Mouse (Mus musculus): ENCODE results near the gene Gpr137c. TPM values are rescaled to one million over a fixed set of nuclear protein-coding genes. Genes with fewer than 3 reads are reported as not detected.

Gene Gpr137c
- polyA plus RNA-seq, 1 experiment from 2014 or later: 7.6 TPM

- Histone ChIP-seq H3K4me3 (ENCODE audit: low read depth, low read length) (no peak overlapping the region), H3K4me1 (ENCODE audit: control insufficient read depth, insufficient read depth, low read length) (no peaks in the 10 kb centered on the region), H3K9me3 (ENCODE audit: control insufficient read depth, low read length) (no peaks in the 10 kb centered on the region), H3K27ac (ENCODE audit: low read depth, low read length) (no peak overlapping the region), H3K36me3 (ENCODE audit: control insufficient read depth, insufficient read depth, low read length) (no peaks in the 10 kb centered on the region), H3K27me3 (ENCODE audit: control insufficient read depth, insufficient read depth, low read length) (no peaks in the 10 kb centered on the region), H3K4me2 (no peak overlapping the region), H3K9ac (ENCODE audit: low read length) (no peak overlapping the region)
- 81% methylated on average over 3 of the region's 3 CpGs for WGBS
- ATAC-seq (ENCODE audit: low FRiP score) (no peak), DNase-seq (ENCODE audit: low spot score, missing footprints) (no peak)
These were observed 44.5 kb downstream of the Gpr137c start for GRCm38 (mm10) chr14:45263831-45264592.

- ATAC-seq (ENCODE audit: low FRiP score): no peak
- no peaks in the 10 kb centered on the region for H3K27me3 ChIP-seq (ENCODE audit: control insufficient read depth, insufficient read depth, low read length)
- H3K9ac ChIP-seq (ENCODE audit: low read length): no peak overlapping the region
- no peak overlapping the region for H3K4me3 ChIP-seq (ENCODE audit: low read depth, low read length)
- no peak overlapping the region for H3K4me2 ChIP-seq
- 90% methylated on average over 6 of the region's 6 CpGs for whole genome bisulfite sequencing
- no peak for DNase-seq (ENCODE audit: low spot score, missing footprints)
- no peaks in the 10 kb centered on the region for H3K4me1 ChIP-seq (ENCODE audit: control insufficient read depth, insufficient read depth, low read length)
- H3K9me3 ChIP-seq (ENCODE audit: control insufficient read depth, low read length): no peaks in the 10 kb centered on the region
- H3K27ac ChIP-seq (ENCODE audit: low read depth, low read length): no peak overlapping the region
- H3K36me3 ChIP-seq (ENCODE audit: control insufficient read depth, insufficient read depth, low read length): no peaks in the 10 kb centered on the region
These were observed 56.3 kb downstream of the Gpr137c start for GRCm38 (mm10) chr14:45275816-45276215.

GRCm38 (mm10) chr14:45282066-45282465 is 62.5 kb downstream of the Gpr137c start:
- Histone ChIP-seq H3K36me3 (ENCODE audit: control insufficient read depth, insufficient read depth, low read length) (no peaks in the 10 kb centered on the region), H3K9ac (ENCODE audit: low read length) (no peak overlapping the region), H3K4me1 (ENCODE audit: control insufficient read depth, insufficient read depth, low read length) (no peaks in the 10 kb centered on the region), H3K9me3 (ENCODE audit: control insufficient read depth, low read length) (no peaks in the 10 kb centered on the region), H3K27ac (ENCODE audit: low read depth, low read length) (no peak overlapping the region), H3K4me3 (ENCODE audit: low read depth, low read length) (no peak overlapping the region), H3K27me3 (ENCODE audit: control insufficient read depth, insufficient read depth, low read length) (no peaks in the 10 kb centered on the region), H3K4me2 (no peak overlapping the region)
- DNase-seq (ENCODE audit: low spot score, missing footprints) (no peak), ATAC-seq (ENCODE audit: low FRiP score) (no peak)
- WGBS: 86% methylated on average over 3 of the region's 3 CpGs

- H3K4me2 ChIP-seq: no peak overlapping the region
- no peak overlapping the region for H3K4me3 ChIP-seq (ENCODE audit: low read depth, low read length)
- no peak for DNase-seq (ENCODE audit: low spot score, missing footprints)
- H3K9ac ChIP-seq (ENCODE audit: low read length): no peak overlapping the region
- H3K27ac ChIP-seq (ENCODE audit: low read depth, low read length): no peak overlapping the region
- no peak for ATAC-seq (ENCODE audit: low FRiP score)
- no peaks in the 10 kb centered on the region for H3K36me3 ChIP-seq (ENCODE audit: control insufficient read depth, insufficient read depth, low read length)
- H3K4me1 ChIP-seq (ENCODE audit: control insufficient read depth, insufficient read depth, low read length): no peaks in the 10 kb centered on the region
- H3K27me3 ChIP-seq (ENCODE audit: control insufficient read depth, insufficient read depth, low read length): no peaks in the 10 kb centered on the region
- 85% methylated on average over 4 of the region's 4 CpGs for WGBS
- H3K9me3 ChIP-seq (ENCODE audit: control insufficient read depth, low read length): no peaks in the 10 kb centered on the region
These were observed 72.1 kb downstream of the Gpr137c start for GRCm38 (mm10) chr14:45291608-45292007.

GRCm38 (mm10) chr14:45303939-45304338 is 84.4 kb downstream of the Gpr137c start:
- Histone ChIP-seq H3K4me1 (ENCODE audit: control insufficient read depth, insufficient read depth, low read length) (no peaks in the 10 kb centered on the region), H3K9ac (ENCODE audit: low read length) (no peak overlapping the region), H3K9me3 (ENCODE audit: control insufficient read depth, low read length) (no peaks in the 10 kb centered on the region), H3K36me3 (ENCODE audit: control insufficient read depth, insufficient read depth, low read length) (no peaks in the 10 kb centered on the region; the same call in 1 of the 2 replicates), H3K4me2 (no peak overlapping the region), H3K27ac (ENCODE audit: low read depth, low read length) (no peak overlapping the region), H3K27me3 (ENCODE audit: control insufficient read depth, insufficient read depth, low read length) (no peaks in the 10 kb centered on the region), H3K4me3 (ENCODE audit: low read depth, low read length) (no peak overlapping the region)
- WGBS: 54% methylated on average over 4 of the region's 4 CpGs
- DNase-seq (ENCODE audit: low spot score, missing footprints): no peak
- peak; percentile 77 for ATAC-seq (ENCODE audit: low FRiP score)

GRCm38 (mm10) chr14:45304389-45304788 is 84.9 kb downstream of the Gpr137c start:
- WGBS: 64% methylated on average over 4 of the region's 4 CpGs
- no peak for DNase-seq (ENCODE audit: low spot score, missing footprints)
- no peaks in the 10 kb centered on the region for H3K27me3 ChIP-seq (ENCODE audit: control insufficient read depth, insufficient read depth, low read length)

GRCm38 (mm10) chr14:45305852-45306251 is 86.3 kb downstream of the Gpr137c start:
- DNase-seq (ENCODE audit: low spot score, missing footprints) (no peak), ATAC-seq (ENCODE audit: low FRiP score) (no peak)
- 93% methylated on average over 5 of the region's 5 CpGs for WGBS
- H3K9ac ChIP-seq (ENCODE audit: low read length): no peak overlapping the region
- H3K36me3 ChIP-seq (ENCODE audit: control insufficient read depth, insufficient read depth, low read length): no peaks in the 10 kb centered on the region; the same call in 1 of the 2 replicates
- H3K27me3 ChIP-seq (ENCODE audit: control insufficient read depth, insufficient read depth, low read length): no peaks in the 10 kb centered on the region
- no peak overlapping the region for H3K4me3 ChIP-seq (ENCODE audit: low read depth, low read length)
- H3K27ac ChIP-seq (ENCODE audit: low read depth, low read length): no peak overlapping the region
- no peak overlapping the region for H3K4me2 ChIP-seq
- H3K4me1 ChIP-seq (ENCODE audit: control insufficient read depth, insufficient read depth, low read length): no peaks in the 10 kb centered on the region
- no peaks in the 10 kb centered on the region for H3K9me3 ChIP-seq (ENCODE audit: control insufficient read depth, low read length)

More at GRCm38 (mm10) chr14:45304389-45304788, 84.9 kb downstream of the Gpr137c start:
- H3K4me2 ChIP-seq: no peak overlapping the region
- ATAC-seq (ENCODE audit: low FRiP score): no peak
- H3K4me1 ChIP-seq (ENCODE audit: control insufficient read depth, insufficient read depth, low read length): no peaks in the 10 kb centered on the region
- H3K9ac ChIP-seq (ENCODE audit: low read length): no peak overlapping the region
- H3K27ac ChIP-seq (ENCODE audit: low read depth, low read length): no peak overlapping the region
- H3K36me3 ChIP-seq (ENCODE audit: control insufficient read depth, insufficient read depth, low read length): no peaks in the 10 kb centered on the region; the same call in 1 of the 2 replicates
- H3K4me3 ChIP-seq (ENCODE audit: low read depth, low read length): no peak overlapping the region
- H3K9me3 ChIP-seq (ENCODE audit: control insufficient read depth, low read length): no peaks in the 10 kb centered on the region

- Histone ChIP-seq H3K27ac (ENCODE audit: low read depth, low read length) (no peak overlapping the region), H3K4me1 (ENCODE audit: control insufficient read depth, insufficient read depth, low read length) (no peaks in the 10 kb centered on the region), H3K36me3 (ENCODE audit: control insufficient read depth, insufficient read depth, low read length) (no peaks in the 10 kb centered on the region), H3K4me3 (ENCODE audit: low read depth, low read length) (no peak overlapping the region), H3K9ac (ENCODE audit: low read length) (no peak overlapping the region), H3K27me3 (ENCODE audit: control insufficient read depth, insufficient read depth, low read length) (no peaks in the 10 kb centered on the region), H3K9me3 (ENCODE audit: control insufficient read depth, low read length) (no peaks in the 10 kb centered on the region), H3K4me2 (no peak overlapping the region)
- no peak for ATAC-seq (ENCODE audit: low FRiP score)
- 90% methylated on average over 8 of the region's 8 CpGs for WGBS
- DNase-seq (ENCODE audit: low spot score, missing footprints): no peak
These were observed 88.3 kb downstream of the Gpr137c start for GRCm38 (mm10) chr14:45307630-45308328.

- no peaks in the 10 kb centered on the region for H3K36me3 ChIP-seq (ENCODE audit: control insufficient read depth, insufficient read depth, low read length)
- no peak overlapping the region for H3K4me2 ChIP-seq
- H3K27me3 ChIP-seq (ENCODE audit: control insufficient read depth, insufficient read depth, low read length): no peaks in the 10 kb centered on the region
- DNase-seq (ENCODE audit: low spot score, missing footprints): no peak
- no peak overlapping the region for H3K27ac ChIP-seq (ENCODE audit: low read depth, low read length)
- no peak overlapping the region for H3K9ac ChIP-seq (ENCODE audit: low read length)
- 92% methylated on average over 13 of the region's 13 CpGs for WGBS
- no peaks in the 10 kb centered on the region for H3K9me3 ChIP-seq (ENCODE audit: control insufficient read depth, low read length)
- no peak overlapping the region for H3K4me3 ChIP-seq (ENCODE audit: low read depth, low read length)
- no peaks in the 10 kb centered on the region for H3K4me1 ChIP-seq (ENCODE audit: control insufficient read depth, insufficient read depth, low read length)
- ATAC-seq (ENCODE audit: low FRiP score): no peak
These were observed 90.1 kb downstream of the Gpr137c start for GRCm38 (mm10) chr14:45309646-45310045.

All from midbrain, embryonic 11.5 days (tissue).